Mouse (Mus musculus): Measurements from ENCODE around the gene Tmem179b. TPM values are rescaled to one million over a fixed set of nuclear protein-coding genes. Genes with fewer than 3 reads are reported as not detected.
A peak's percentile ranks its signal among the peaks of the same experiment; 100 is the strongest.

The Tmem179b gene
- polyA plus RNA-seq, 1 experiment from 2014 or later: 113 TPM

DNA sequence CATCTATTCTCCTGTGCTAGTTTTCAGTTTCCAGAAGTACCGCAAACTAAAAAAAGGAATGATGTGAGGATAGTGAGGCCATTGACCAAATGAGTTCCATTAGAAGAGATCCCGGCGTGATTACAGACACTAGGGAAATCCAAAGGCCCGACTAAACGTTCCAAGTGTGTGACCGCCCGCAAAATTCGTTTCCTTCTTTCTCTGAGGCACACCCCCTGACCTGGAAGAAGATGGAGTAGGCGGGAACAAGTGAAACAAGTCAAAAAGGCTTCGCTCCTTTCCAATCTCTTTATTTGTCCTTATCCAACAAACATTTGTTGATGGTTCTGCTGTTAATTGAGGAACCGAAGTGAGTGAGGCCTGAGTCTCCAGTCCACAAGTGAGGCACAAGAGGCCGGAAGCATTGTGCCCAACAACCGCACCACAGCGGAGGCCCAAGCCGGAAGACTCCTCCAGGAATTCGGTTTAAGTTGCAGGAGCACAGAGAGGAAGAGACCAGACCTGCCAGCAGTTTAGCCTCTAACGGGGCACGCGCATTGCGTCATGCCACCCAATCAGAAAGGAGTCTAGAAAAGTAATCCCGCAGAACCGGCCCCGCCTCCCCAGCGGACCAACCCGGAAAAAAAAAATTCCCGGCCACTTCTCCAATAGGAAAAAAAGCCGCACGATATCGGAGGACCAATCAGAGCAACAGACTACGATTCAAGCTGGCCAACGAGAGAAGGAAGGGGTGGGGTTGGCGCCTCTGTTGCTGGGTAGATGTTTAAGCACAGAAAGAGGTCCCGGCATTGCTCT is 44.7 kb upstream of the Tmem179b start, which contains the start of gene Ttc9c:
TSS of gene Ttc9c (minus strand) at position 533 of the 795 bp plus-strand sequence.
- WGBS: under 1% methylated on average over 33 of the region's 33 CpGs
- TF ChIP-seq CTCF (IDR thresholded peaks at IDR 0.05; ENCODE audit: low read depth): no peak

DNA sequence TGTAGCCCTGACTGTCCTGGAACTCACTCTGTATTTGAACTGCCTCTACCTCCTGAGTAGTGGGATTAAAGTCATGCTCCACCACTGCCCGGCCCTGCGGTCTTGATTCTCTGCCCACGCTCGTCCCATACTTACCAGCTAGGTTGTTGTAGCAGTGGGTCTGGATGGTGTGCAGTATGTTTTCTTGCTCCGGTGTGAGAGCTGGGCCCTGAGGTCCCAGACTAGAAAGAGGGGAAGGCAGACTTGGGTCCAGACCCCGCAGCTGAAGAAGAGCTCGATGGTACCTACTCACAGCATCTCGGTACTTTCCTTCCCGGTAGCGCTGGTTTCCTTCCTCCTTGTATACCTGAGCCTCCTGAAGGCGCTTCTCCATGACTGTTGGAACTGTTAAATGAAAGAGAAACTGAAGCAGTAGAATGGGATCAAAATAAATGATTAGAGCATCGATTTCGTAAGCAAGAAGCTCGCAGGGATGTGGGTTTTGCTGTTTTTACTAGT is 44.1 kb upstream of the Tmem179b start:
- ATAC-seq (replicated peaks; ENCODE audit: low FRiP score, low read depth): no peak
- no peaks in the 10 kb centered on the region; the same call in none of the 2 replicates for H3K4me1 ChIP-seq (replicated peaks; ENCODE audit: insufficient read depth, low read length)
- TF ChIP-seq CTCF (IDR thresholded peaks at IDR 0.05; ENCODE audit: low read depth): no peak

More for the DNA sequence above, 44.7 kb upstream of the Tmem179b start, which contains the start of gene Ttc9c:
- DNase-seq (ENCODE audit: low spot score) (peak; percentile 100), ATAC-seq (replicated peaks; ENCODE audit: low FRiP score, low read depth) (peak; percentile 90)
- Histone ChIP-seq H3K9me3 (replicated peaks; ENCODE audit: low read length) (no peaks in the 10 kb centered on the region), H3K4me3 (replicated peaks; ENCODE audit: low read depth, low read length) (peak within 1 kb of the TSS; percentile 98), H3K4me2 (ENCODE audit: low read length) (peak within 1 kb of the TSS; percentile 85), H3K27me3 (ENCODE audit: insufficient read depth, low read length) (no peaks in the 10 kb centered on the region), H3K36me3 (ENCODE audit: insufficient read depth, low read length) (peaks cover 23% of the 10 kb centered on the region), H3K27ac (peak within 1 kb of the TSS; percentile 99), H3K9ac (ENCODE audit: low read depth, low read length) (peak within 1 kb of the TSS; percentile 98), H3K4me1 (replicated peaks; ENCODE audit: insufficient read depth, low read length) (no peaks in the 10 kb centered on the region; the same call in none of the 2 replicates)

DNA sequence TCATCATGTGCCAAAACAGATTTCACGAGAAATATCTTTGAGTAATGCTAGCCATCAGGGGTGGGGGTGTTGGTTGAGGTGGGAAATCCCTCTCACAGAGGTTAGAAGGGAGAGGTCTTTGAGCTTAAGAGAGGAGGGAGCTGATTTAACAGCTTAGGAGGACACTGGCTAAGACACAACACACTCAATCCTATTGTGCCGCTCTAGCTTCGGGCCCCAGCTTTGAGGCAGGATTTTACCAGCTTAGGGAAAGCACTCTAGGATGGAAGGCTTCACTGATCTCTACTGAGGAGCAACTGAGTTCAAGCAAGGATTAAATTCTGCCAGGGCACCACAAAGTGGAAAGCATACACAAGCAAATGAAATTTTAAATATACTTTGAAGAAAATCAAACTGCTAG is 42.7 kb upstream of the Tmem179b start:
- Histone ChIP-seq H3K4me1 (replicated peaks; ENCODE audit: insufficient read depth, low read length) (no peaks in the 10 kb centered on the region; the same call in none of the 2 replicates), H3K27ac (no peak overlapping the region), H3K4me3 (replicated peaks; ENCODE audit: low read depth, low read length) (no peak overlapping the region), H3K4me2 (ENCODE audit: low read length) (peak overlapping the region; percentile 8; the same call in 1 of the 2 replicates), H3K27me3 (ENCODE audit: insufficient read depth, low read length) (no peaks in the 10 kb centered on the region), H3K9me3 (replicated peaks; ENCODE audit: low read length) (no peaks in the 10 kb centered on the region), H3K36me3 (ENCODE audit: insufficient read depth, low read length) (peaks cover 13% of the 10 kb centered on the region; the same call in 1 of the 2 replicates), H3K9ac (ENCODE audit: low read depth, low read length) (no peak overlapping the region)
- no peak for ATAC-seq (replicated peaks; ENCODE audit: low FRiP score, low read depth)
- peak; percentile 20; the same call in 1 of the 2 replicates for TF ChIP-seq CTCF (IDR thresholded peaks at IDR 0.05; ENCODE audit: low read depth)
- 74% methylated on average over 3 of the region's 3 CpGs for WGBS
- no peak for DNase-seq (ENCODE audit: low spot score)

More for the DNA sequence above, 44.1 kb upstream of the Tmem179b start:
- 16% methylated on average over 14 of the region's 14 CpGs for WGBS
- H3K4me2 ChIP-seq (ENCODE audit: low read length): peak overlapping the region; percentile 85
- H3K27ac ChIP-seq: peak overlapping the region; percentile 99
- H3K9me3 ChIP-seq (replicated peaks; ENCODE audit: low read length): no peaks in the 10 kb centered on the region
- peak overlapping the region; percentile 98 for H3K4me3 ChIP-seq (replicated peaks; ENCODE audit: low read depth, low read length)
- peak overlapping the region; percentile 78 for H3K9ac ChIP-seq (ENCODE audit: low read depth, low read length)
- DNase-seq (ENCODE audit: low spot score): no peak
- peaks cover 20% of the 10 kb centered on the region for H3K36me3 ChIP-seq (ENCODE audit: insufficient read depth, low read length)
- no peaks in the 10 kb centered on the region for H3K27me3 ChIP-seq (ENCODE audit: insufficient read depth, low read length)

DNA sequence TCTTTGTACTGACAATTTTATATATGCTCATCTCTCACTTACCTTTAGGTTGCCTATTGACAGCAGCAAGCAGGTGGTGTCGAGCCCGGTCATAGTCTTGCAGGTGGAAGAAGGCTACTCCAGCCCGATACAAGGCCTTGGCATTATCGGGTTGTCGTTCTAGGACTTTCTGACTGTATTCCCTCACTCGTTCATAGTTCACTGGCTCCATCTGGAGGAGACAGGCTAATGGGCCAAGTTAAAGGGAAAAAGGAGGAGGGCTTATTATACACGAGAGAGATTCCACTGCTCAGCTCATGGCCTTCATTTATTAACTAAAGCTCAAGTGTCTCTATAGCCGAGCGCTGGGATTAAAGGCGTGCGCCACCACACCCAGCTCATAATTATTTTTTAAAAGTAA is 41.5 kb upstream of the Tmem179b start:
- Histone ChIP-seq H3K4me1 (replicated peaks; ENCODE audit: insufficient read depth, low read length) (no peaks in the 10 kb centered on the region; the same call in none of the 2 replicates), H3K36me3 (ENCODE audit: insufficient read depth, low read length) (peaks cover 17% of the 10 kb centered on the region; the same call in 1 of the 2 replicates), H3K4me2 (ENCODE audit: low read length) (no peak overlapping the region), H3K9me3 (replicated peaks; ENCODE audit: low read length) (no peaks in the 10 kb centered on the region), H3K4me3 (replicated peaks; ENCODE audit: low read depth, low read length) (no peak overlapping the region), H3K27ac (no peak overlapping the region), H3K27me3 (ENCODE audit: insufficient read depth, low read length) (no peaks in the 10 kb centered on the region), H3K9ac (ENCODE audit: low read depth, low read length) (no peak overlapping the region)
- ATAC-seq (replicated peaks; ENCODE audit: low FRiP score, low read depth) (no peak), DNase-seq (ENCODE audit: low spot score) (peak; percentile 77)
- TF ChIP-seq CTCF (IDR thresholded peaks at IDR 0.05; ENCODE audit: low read depth): peak; percentile 61
- 48% methylated on average over 11 of the region's 11 CpGs for WGBS

DNA sequence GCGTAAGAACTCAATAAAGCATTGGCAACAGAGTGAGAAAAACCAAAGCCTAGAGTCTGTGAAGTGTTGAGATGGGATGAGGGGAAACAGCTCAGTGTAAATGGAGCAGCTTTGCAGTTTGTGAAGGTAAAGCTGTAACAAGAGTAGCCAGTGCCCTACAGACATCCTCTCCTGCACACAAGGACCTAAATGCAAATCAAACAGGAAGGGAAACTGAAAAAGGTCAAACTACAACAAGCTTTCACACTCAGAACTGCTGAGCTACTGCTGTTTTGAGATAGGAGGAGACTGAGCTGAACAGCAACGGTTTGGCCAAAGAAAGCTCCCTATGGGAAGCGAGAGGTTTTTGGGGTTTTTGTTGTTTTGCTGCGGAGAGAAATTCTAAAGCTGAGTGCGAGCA is 32.5 kb upstream of the Tmem179b start:
- WGBS: 93% methylated on average over 5 of the region's 5 CpGs
- no peak for TF ChIP-seq CTCF (IDR thresholded peaks at IDR 0.05; ENCODE audit: low read depth)
- no peak overlapping the region for H3K9ac ChIP-seq (ENCODE audit: low read depth, low read length)
- peaks cover 34% of the 10 kb centered on the region for H3K36me3 ChIP-seq (ENCODE audit: insufficient read depth, low read length)
- no peaks in the 10 kb centered on the region for H3K9me3 ChIP-seq (replicated peaks; ENCODE audit: low read length)
- no peak for DNase-seq (ENCODE audit: low spot score)
- H3K4me3 ChIP-seq (replicated peaks; ENCODE audit: low read depth, low read length): no peak overlapping the region
- H3K27ac ChIP-seq: no peak overlapping the region
- H3K27me3 ChIP-seq (ENCODE audit: insufficient read depth, low read length): no peaks in the 10 kb centered on the region
- no peak overlapping the region for H3K4me2 ChIP-seq (ENCODE audit: low read length)
- ATAC-seq (replicated peaks; ENCODE audit: low FRiP score, low read depth): no peak
- H3K4me1 ChIP-seq (replicated peaks; ENCODE audit: insufficient read depth, low read length): peaks cover 8% of the 10 kb centered on the region; the same call in 1 of the 2 replicates

DNA sequence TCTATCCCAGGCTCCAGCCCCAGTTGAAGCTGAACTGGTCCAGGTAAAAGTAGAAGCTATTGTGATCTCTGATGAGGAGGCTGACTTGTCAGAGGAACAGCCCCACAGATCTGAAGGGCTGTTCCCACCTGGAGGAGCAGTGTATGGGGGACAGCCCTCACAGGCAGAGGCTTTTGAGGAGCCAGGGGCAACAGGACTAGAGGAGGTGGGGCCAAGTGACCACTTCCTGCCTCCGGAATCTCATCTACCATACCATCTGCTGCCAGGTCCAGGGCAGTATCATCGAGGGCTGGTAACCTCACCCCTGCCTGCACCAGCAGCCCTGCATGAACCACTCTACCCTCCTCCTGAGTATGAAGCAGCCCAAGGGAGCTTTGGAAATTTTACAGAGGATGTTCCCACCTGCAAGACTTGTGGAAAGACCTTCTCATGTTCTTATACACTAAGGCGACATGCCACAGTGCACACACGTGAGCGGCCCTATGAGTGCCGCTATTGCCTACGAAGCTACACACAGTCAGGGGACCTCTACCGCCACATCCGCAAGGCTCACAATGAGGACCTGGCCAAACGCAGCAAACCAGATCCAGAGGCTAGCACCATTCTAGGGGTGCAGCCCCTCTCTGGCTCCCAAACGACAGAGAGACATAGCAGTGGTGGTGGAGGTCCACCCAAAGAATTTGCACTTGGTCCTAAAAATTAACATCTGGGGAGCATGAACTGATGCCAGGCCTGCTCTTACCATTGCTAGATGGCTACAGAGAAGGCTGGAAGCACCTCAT is 29.8 kb upstream of the Tmem179b start:
- H3K9me3 ChIP-seq (replicated peaks; ENCODE audit: low read length): no peaks in the 10 kb centered on the region
- H3K4me1 ChIP-seq (replicated peaks; ENCODE audit: insufficient read depth, low read length): peaks cover 8% of the 10 kb centered on the region; the same call in 1 of the 2 replicates
- ATAC-seq (replicated peaks; ENCODE audit: low FRiP score, low read depth) (no peak), DNase-seq (ENCODE audit: low spot score) (no peak)
- WGBS: 93% methylated on average over 11 of the region's 11 CpGs
- no peak overlapping the region for H3K9ac ChIP-seq (ENCODE audit: low read depth, low read length)
- TF ChIP-seq CTCF (IDR thresholded peaks at IDR 0.05; ENCODE audit: low read depth): no peak
- no peak overlapping the region for H3K4me3 ChIP-seq (replicated peaks; ENCODE audit: low read depth, low read length)
- H3K27me3 ChIP-seq (ENCODE audit: insufficient read depth, low read length): no peaks in the 10 kb centered on the region
- no peak overlapping the region for H3K4me2 ChIP-seq (ENCODE audit: low read length)
- H3K27ac ChIP-seq: no peak overlapping the region
- peaks cover 21% of the 10 kb centered on the region; the same call in 1 of the 2 replicates for H3K36me3 ChIP-seq (ENCODE audit: insufficient read depth, low read length)

All from kidney, postnatal 0 days (tissue).